Comparison of ENCODE assay signal across 10 mouse cellular contexts in the genomic region with DNA sequence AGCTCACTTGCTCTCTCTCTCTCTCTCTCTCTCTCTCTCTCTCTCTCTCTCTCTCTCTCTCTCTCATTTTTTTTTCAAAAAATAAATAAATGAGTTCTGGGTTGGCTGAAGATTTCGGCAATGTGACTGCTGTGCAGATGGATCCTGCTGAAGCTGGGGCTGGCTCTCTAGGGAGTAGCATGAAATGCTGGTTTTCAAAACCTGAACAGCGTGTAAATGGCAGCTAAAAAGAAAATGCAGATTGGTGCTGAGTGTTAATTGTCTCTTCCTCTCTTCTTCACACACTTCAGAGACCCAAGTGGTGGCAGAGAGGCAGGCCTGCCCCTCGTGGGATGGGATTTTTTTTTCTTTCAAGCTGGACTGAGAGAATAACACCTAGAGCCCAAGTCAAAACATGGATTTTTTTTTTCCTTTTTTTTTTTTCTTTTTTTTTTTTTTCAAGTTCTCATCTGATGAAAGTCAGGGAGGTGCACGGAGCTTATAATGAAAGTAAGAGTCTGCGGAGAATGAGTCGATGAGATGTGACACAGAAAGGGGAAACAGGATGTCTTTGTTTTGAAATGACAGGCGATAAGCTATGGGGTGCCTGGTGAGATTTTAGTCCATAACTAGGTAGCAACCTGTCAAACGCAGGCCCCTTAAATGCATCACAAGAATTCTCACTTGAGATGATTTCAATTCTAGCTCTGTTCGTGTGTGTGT. TPM values are rescaled to one million over a fixed set of nuclear protein-coding genes. Genes with fewer than 3 reads are reported as not detected.
A peak's percentile ranks its signal among the peaks of the same experiment; 100 is the strongest.
DNase-seq lines count a peak whose midpoint lies in the region; ATAC-seq and TF ChIP-seq lines count a peak whose summit lies in the region.
"Had no signal": no experiment of that assay in that cellular context is flagged by ENCODE, and none has a peak within 500 bp of the region (broad histone marks: within the 10 kb centered on the region; RNA-seq: fewer than 3 reads in every experiment).

No protein-coding gene starts in this region.

- H3K9me3 ChIP-seq in kidney, postnatal 0 days (replicated peaks; ENCODE audit: low read length) = no peaks in the 10 kb centered on the region
- no peaks in the 10 kb centered on the region for H3K9me3 ChIP-seq in hindbrain, embryonic 15.5 days
- H3K9me3 ChIP-seq: liver, embryonic 15.5 days had no signal

- 35% methylated on average over 9 of the region's 9 CpGs for WGBS in kidney, postnatal 0 days
- 24% methylated on average over 9 of the region's 9 CpGs for WGBS in hindbrain, embryonic 15.5 days

- H3K4me3 ChIP-seq in kidney, postnatal 0 days (replicated peaks; ENCODE audit: low read depth, low read length) = no peak overlapping the region
- H3K4me3 ChIP-seq in bone marrow macrophage, adult 2 months (ENCODE audit: insufficient read depth, low read length) = peak overlapping the region; percentile 2; the same call in 1 of the 2 replicates
- H3K4me3 ChIP-seq in hindbrain, embryonic 15.5 days = peak overlapping the region; percentile 27
- H3K4me3 ChIP-seq: erythroblast, embryonic 14.5 days; liver, embryonic 15.5 days had no signal

- TF ChIP-seq POLR2A in bone marrow macrophage, adult 2 months (IDR thresholded peaks at IDR 0.05; ENCODE audit: borderline replicate concordance, low read depth, low read length) = no peak

- no peaks in the 10 kb centered on the region for H3K4me1 ChIP-seq in kidney, postnatal 0 days (replicated peaks; ENCODE audit: insufficient read depth, low read length)
- no peaks in the 10 kb centered on the region for H3K4me1 ChIP-seq in bone marrow macrophage, adult 2 months (ENCODE audit: control insufficient read depth, insufficient read depth, low read length)
- peaks cover 21% of the 10 kb centered on the region for H3K4me1 ChIP-seq in hindbrain, embryonic 15.5 days (replicated peaks)
- H3K4me1 ChIP-seq: liver, embryonic 15.5 days had no signal

- no peak for ATAC-seq in kidney, postnatal 0 days (replicated peaks; ENCODE audit: low FRiP score, low read depth)
- peak; percentile 57; the same call in 1 of the 2 replicates for ATAC-seq in hindbrain, embryonic 15.5 days (ENCODE audit: low FRiP score, low read depth)
- peak; percentile 82 for ATAC-seq in neutrophil, adult 5-6 weeks (ENCODE audit: extremely low read depth, insufficient number of reproducible peaks, low FRiP score, poor library complexity, severe bottlenecking)

- H3K27me3 ChIP-seq in kidney, postnatal 0 days (ENCODE audit: insufficient read depth, low read length) = no peaks in the 10 kb centered on the region
- no peaks in the 10 kb centered on the region for H3K27me3 ChIP-seq in hindbrain, embryonic 15.5 days
- H3K27me3 ChIP-seq: liver, embryonic 15.5 days had no signal

- no peak for TF ChIP-seq CTCF in kidney, postnatal 0 days (IDR thresholded peaks at IDR 0.05; ENCODE audit: low read depth)
- no peak for TF ChIP-seq CTCF in bone marrow macrophage, adult 2 months (IDR thresholded peaks at IDR 0.05; ENCODE audit: low read depth, low read length)

- peak overlapping the region; percentile 54 for H3K4me2 ChIP-seq in kidney, postnatal 0 days (ENCODE audit: low read length)
- peak overlapping the region; percentile 50 for H3K4me2 ChIP-seq in hindbrain, embryonic 15.5 days
- H3K4me2 ChIP-seq: liver, embryonic 15.5 days had no signal

- intact Hi-C loops in left cerebral cortex, postnatal 25 days (cut with DNase I) = no loop called here

- no peak overlapping the region for H3K27ac ChIP-seq in kidney, postnatal 0 days
- H3K27ac ChIP-seq in bone marrow macrophage, adult 2 months (ENCODE audit: insufficient read depth, low read depth, low read length) = no peak overlapping the region
- peak overlapping the region; percentile 80 for H3K27ac ChIP-seq in hindbrain, embryonic 15.5 days (replicated peaks)
- H3K27ac ChIP-seq: liver, embryonic 15.5 days had no signal

- no peaks in the 10 kb centered on the region for H3K36me3 ChIP-seq in kidney, postnatal 0 days (ENCODE audit: insufficient read depth, low read length)
- no peaks in the 10 kb centered on the region for H3K36me3 ChIP-seq in hindbrain, embryonic 15.5 days
- H3K36me3 ChIP-seq: liver, embryonic 15.5 days had no signal

- peak; percentile 10 for DNase-seq in kidney, postnatal 0 days (ENCODE audit: low spot score)
- DNase-seq in kidney, adult 9 months = no peak
- DNase-seq in adrenal gland, adult (ENCODE audit: inconsistent age in 2 of 2, low spot score in 1 of 2) = no peak
- DNase-seq in left cerebral cortex, postnatal 25 days (ENCODE audit: low spot score in 2 of 2) = no peak
- DNase-seq in kidney, adult 11 months = no peak

- H3K9ac ChIP-seq in kidney, postnatal 0 days (ENCODE audit: low read depth, low read length) = no peak overlapping the region
- no peak overlapping the region for H3K9ac ChIP-seq in hindbrain, embryonic 15.5 days
- H3K9ac ChIP-seq: liver, embryonic 15.5 days had no signal

RNA-seq across cellular contexts. Expression of a gene that starts 44.2 kb away (rescaled TPM):
- 0.08 TPM in 1 of 2 replicates, not detected in the other for polyA plus RNA-seq in kidney, postnatal 0 days (2015; fragmentation: Nextera tagmentation; extraction: Ambion mirVana)
- not detected in 2 replicates for polyA plus RNA-seq in bone marrow macrophage, adult 2 months (2012; ENCODE audit: insufficient read depth, insufficient read length, missing spikeins)
- not detected in 2 replicates for polyA plus RNA-seq in hindbrain, embryonic 15.5 days (2015; fragmentation: Nextera tagmentation; extraction: Ambion mirVana)
- total RNA-seq in neutrophil, adult 5-6 weeks (2017) = not detected in 2 replicates
- total RNA-seq in left cerebral cortex, postnatal 25 days (2021) = 1 to 10 TPM in 1 of 2 experiments, not detected in 1; 3.2 TPM
- polyA plus RNA-seq: erythroblast, embryonic 14.5 days; liver, embryonic 15.5 days had no signal

RNA-seq across cellular contexts. Expression of a gene that starts 45.6 kb away (rescaled TPM):
- polyA plus RNA-seq in kidney, postnatal 0 days (2015; fragmentation: Nextera tagmentation; extraction: Ambion mirVana) = not detected in 2 replicates
- not detected in 2 replicates for polyA plus RNA-seq in bone marrow macrophage, adult 2 months (2012; ENCODE audit: insufficient read depth, insufficient read length, missing spikeins)
- polyA plus RNA-seq in hindbrain, embryonic 15.5 days (2015; fragmentation: Nextera tagmentation; extraction: Ambion mirVana) = 0.17 TPM in 1 of 2 replicates, not detected in the other
- not detected in 2 replicates for total RNA-seq in neutrophil, adult 5-6 weeks (2017)
- total RNA-seq in left cerebral cortex, postnatal 25 days (2021) = not detected
- polyA plus RNA-seq: erythroblast, embryonic 14.5 days; liver, embryonic 15.5 days had no signal
